Mouse (Mus musculus): ENCODE measurements around the gene Homer3. TPM values are rescaled to one million over a fixed set of nuclear protein-coding genes. Genes with fewer than 3 reads are reported as not detected.

Gene Homer3
- polyA plus RNA-seq, 1 experiment from 2014 or later: 108 TPM

- Histone ChIP-seq H3K27me3 (ENCODE audit: insufficient read depth, poor library complexity, severe bottlenecking) (no peaks in the 10 kb centered on the region), H3K4me3 (0 out of 2 replicates have a peak overlapping the region, but pooled peaks have one; percentile 4), H3K9me3 (no peaks in the 10 kb centered on the region), H3K4me1 (replicated peaks) (0 out of 2 replicates have a peak, but pooled peaks cover 4% of the 10 kb centered on the region), H3K27ac (no peak overlapping the region), H3K36me3 (peaks cover 96% of the 10 kb centered on the region)
- no peak for DNase-seq (ENCODE audit: low spot score)
- WGBS: 83% methylated on average over 5 of the region's 5 CpGs
These were observed 11.4 kb downstream of the Homer3 start for GRCm38 (mm10) chr8:70293988-70294405.

GRCm38 (mm10) chr8:70300881-70301280 is 18.3 kb downstream of the Homer3 start:
- Histone ChIP-seq H3K27me3 (ENCODE audit: insufficient read depth, poor library complexity, severe bottlenecking) (no peaks in the 10 kb centered on the region), H3K9me3 (no peaks in the 10 kb centered on the region), H3K27ac (no peak overlapping the region), H3K4me3 (no peak overlapping the region), H3K36me3 (peaks cover 64% of the 10 kb centered on the region), H3K4me1 (replicated peaks) (peaks cover 28% of the 10 kb centered on the region)
- DNase-seq (ENCODE audit: low spot score): no peak
- 83% methylated on average over 3 of the region's 3 CpGs for WGBS

- under 1% methylated on average over 40 of the region's 40 CpGs for WGBS
- peak; percentile 96 for DNase-seq (ENCODE audit: low spot score)
- H3K4me3 ChIP-seq: peak within 1 kb of the TSS; percentile 88
- no peaks in the 10 kb centered on the region for H3K27me3 ChIP-seq (ENCODE audit: insufficient read depth, poor library complexity, severe bottlenecking)
- no peaks in the 10 kb centered on the region for H3K9me3 ChIP-seq
- peak within 1 kb of the TSS; percentile 90 for H3K27ac ChIP-seq
- peaks cover 28% of the 10 kb centered on the region for H3K4me1 ChIP-seq (replicated peaks)
- peaks cover 64% of the 10 kb centered on the region for H3K36me3 ChIP-seq
These were observed 19.8 kb downstream of the Homer3 start, which contains the start of the genes Ddx49 and Cope for GRCm38 (mm10) chr8:70302358-70302890. TSS of gene Ddx49 (minus strand) at chr8:70302489. TSS of gene Cope (plus strand) at chr8:70302518.

GRCm38 (mm10) chr8:70302901-70303300 is 20.3 kb downstream of the Homer3 start:
- H3K27ac ChIP-seq: peak overlapping the region; percentile 90
- WGBS: 6% methylated on average over 16 of the region's 16 CpGs
- no peak for DNase-seq (ENCODE audit: low spot score)
- H3K4me1 ChIP-seq (replicated peaks): peaks cover 28% of the 10 kb centered on the region
- H3K9me3 ChIP-seq: no peaks in the 10 kb centered on the region
- peaks cover 64% of the 10 kb centered on the region for H3K36me3 ChIP-seq
- H3K27me3 ChIP-seq (ENCODE audit: insufficient read depth, poor library complexity, severe bottlenecking): no peaks in the 10 kb centered on the region
- peak overlapping the region; percentile 88 for H3K4me3 ChIP-seq

GRCm38 (mm10) chr8:70309311-70309710 is 26.7 kb downstream of the Homer3 start:
- H3K4me3 ChIP-seq: no peak overlapping the region
- H3K9me3 ChIP-seq: no peaks in the 10 kb centered on the region
- 40% methylated on average over 2 of the region's 2 CpGs for WGBS
- peaks cover 3% of the 10 kb centered on the region for H3K27me3 ChIP-seq (ENCODE audit: insufficient read depth, poor library complexity, severe bottlenecking)
- no peak for DNase-seq (ENCODE audit: low spot score)
- H3K36me3 ChIP-seq: peaks cover 95% of the 10 kb centered on the region
- H3K27ac ChIP-seq: no peak overlapping the region
- H3K4me1 ChIP-seq (replicated peaks): peaks cover 3% of the 10 kb centered on the region; the same call in 1 of the 2 replicates

- peaks cover 55% of the 10 kb centered on the region for H3K36me3 ChIP-seq
- 98% methylated on average over 2 of the region's 2 CpGs for WGBS
- H3K27ac ChIP-seq: no peak overlapping the region
- H3K4me3 ChIP-seq: no peak overlapping the region
- DNase-seq (ENCODE audit: low spot score): no peak
- H3K9me3 ChIP-seq: no peaks in the 10 kb centered on the region
- H3K27me3 ChIP-seq (ENCODE audit: insufficient read depth, poor library complexity, severe bottlenecking): peaks cover 31% of the 10 kb centered on the region
- H3K4me1 ChIP-seq (replicated peaks): peaks cover 38% of the 10 kb centered on the region
These were observed 30.8 kb downstream of the Homer3 start for GRCm38 (mm10) chr8:70313399-70313798.

GRCm38 (mm10) chr8:70315624-70316510 is 33.2 kb downstream of the Homer3 start, which contains the start of gene Cers1:
TSS of gene Cers1 (plus strand) at chr8:70315775.
- Histone ChIP-seq H3K36me3 (peaks cover 30% of the 10 kb centered on the region), H3K4me3 (peak within 1 kb of the TSS; percentile 66), H3K9me3 (no peaks in the 10 kb centered on the region), H3K4me1 (replicated peaks) (peaks cover 42% of the 10 kb centered on the region), H3K27ac (peak within 1 kb of the TSS; percentile 83), H3K27me3 (ENCODE audit: insufficient read depth, poor library complexity, severe bottlenecking) (peaks cover 42% of the 10 kb centered on the region)
- WGBS: 3% methylated on average over 66 of the region's 66 CpGs
- peak; percentile 73 for DNase-seq (ENCODE audit: low spot score)

GRCm38 (mm10) chr8:70316511-70317504 is 34.2 kb downstream of the Homer3 start:
- peaks cover 42% of the 10 kb centered on the region for H3K27me3 ChIP-seq (ENCODE audit: insufficient read depth, poor library complexity, severe bottlenecking)
- 13% methylated on average over 15 of the region's 15 CpGs for WGBS
- peak; percentile 84 for DNase-seq (ENCODE audit: low spot score)
- peaks cover 45% of the 10 kb centered on the region for H3K4me1 ChIP-seq (replicated peaks)
- H3K4me3 ChIP-seq: peak overlapping the region; percentile 66
- peaks cover 21% of the 10 kb centered on the region for H3K36me3 ChIP-seq
- H3K27ac ChIP-seq: peak overlapping the region; percentile 83
- H3K9me3 ChIP-seq: no peaks in the 10 kb centered on the region

GRCm38 (mm10) chr8:70317872-70318271 is 35.2 kb downstream of the Homer3 start:
- H3K27ac ChIP-seq: peak overlapping the region; percentile 83
- no peak for DNase-seq (ENCODE audit: low spot score)
- WGBS: 86% methylated on average over 5 of the region's 5 CpGs
- H3K36me3 ChIP-seq: peaks cover 10% of the 10 kb centered on the region
- H3K4me3 ChIP-seq: peak overlapping the region; percentile 66; the same call in 1 of the 2 replicates
- peaks cover 49% of the 10 kb centered on the region for H3K4me1 ChIP-seq (replicated peaks)
- no peaks in the 10 kb centered on the region for H3K9me3 ChIP-seq
- H3K27me3 ChIP-seq (ENCODE audit: insufficient read depth, poor library complexity, severe bottlenecking): peaks cover 42% of the 10 kb centered on the region

- no peak overlapping the region for H3K27ac ChIP-seq
- H3K9me3 ChIP-seq: 0 out of 2 replicates have a peak, but pooled peaks cover 3% of the 10 kb centered on the region
- no peak overlapping the region for H3K4me3 ChIP-seq
- no peak for DNase-seq (ENCODE audit: low spot score)
- H3K4me1 ChIP-seq (replicated peaks): 0 out of 2 replicates have a peak, but pooled peaks cover 11% of the 10 kb centered on the region
- 92% methylated on average over 3 of the region's 3 CpGs for WGBS
- H3K36me3 ChIP-seq: peaks cover 9% of the 10 kb centered on the region; the same call in 1 of the 2 replicates
- H3K27me3 ChIP-seq (ENCODE audit: insufficient read depth, poor library complexity, severe bottlenecking): peaks cover 19% of the 10 kb centered on the region; the same call in 1 of the 2 replicates
These were observed 41.1 kb downstream of the Homer3 start for GRCm38 (mm10) chr8:70323716-70324115.

GRCm38 (mm10) chr8:70327512-70327911 is 44.9 kb downstream of the Homer3 start:
- no peak overlapping the region for H3K4me3 ChIP-seq
- WGBS: 93% methylated on average over 6 of the region's 6 CpGs
- peaks cover 40% of the 10 kb centered on the region for H3K4me1 ChIP-seq (replicated peaks)
- no peak for DNase-seq (ENCODE audit: low spot score)
- peaks cover 39% of the 10 kb centered on the region for H3K27me3 ChIP-seq (ENCODE audit: insufficient read depth, poor library complexity, severe bottlenecking)
- H3K9me3 ChIP-seq: 0 out of 2 replicates have a peak, but pooled peaks cover 3% of the 10 kb centered on the region
- H3K36me3 ChIP-seq: peaks cover 27% of the 10 kb centered on the region
- H3K27ac ChIP-seq: no peak overlapping the region

Measured in hindbrain, embryonic 10.5 days (tissue).